Mouse (Mus musculus) intestine, postnatal 0 days (tissue): ENCODE results near the gene Tmem179b. TPM values are rescaled to one million over a fixed set of nuclear protein-coding genes. Genes with fewer than 3 reads are reported as not detected.

Experiments used
- ATAC-seq: fragments of 200-750 bp; cut with Nextera tagmentation; 2 replicates; pipeline ENCODE4 v1.8.0; 2017; ENCODE audit warnings: mild to moderate bottlenecking, moderate TSS enrichment, moderate library complexity
- H3K27ac ChIP-seq: fragments of 300-500 bp; sonication (generic); 2 replicates; pipeline ENCODE4 v1.5.1; 2014; ENCODE audit warnings: mild to moderate bottlenecking, low read depth, low read length, moderate library complexity
- H3K27me3 ChIP-seq: fragments of 300-500 bp; sonication (generic); replicated peaks from 2 replicates; pipeline ENCODE4 v1.6.1; 2014; ENCODE audit warnings: low read length, mixed read lengths; ENCODE audit not compliant: control insufficient read depth, insufficient read depth
- H3K36me3 ChIP-seq: fragments of 300-500 bp; sonication (generic); 2 replicates; pipeline ENCODE4 v1.6.1; 2014; ENCODE audit warnings: mild to moderate bottlenecking, moderate library complexity; ENCODE audit not compliant: control insufficient read depth, insufficient read depth
- H3K4me1 ChIP-seq: fragments of 300-500 bp; sonication (generic); replicated peaks from 2 replicates; pipeline ENCODE4 v1.6.1; 2014; ENCODE audit warnings: antibody characterized with exemption, low read length, mixed read lengths; ENCODE audit not compliant: control insufficient read depth, insufficient read depth
- H3K4me2 ChIP-seq: fragments of 300-500 bp; sonication (generic); replicated peaks from 2 replicates; pipeline ENCODE4 v1.6.1; 2014; ENCODE audit warnings: low read depth, mild to moderate bottlenecking, moderate library complexity
- H3K4me3 ChIP-seq: fragments of 300-500 bp; sonication (generic); 2 replicates; pipeline ENCODE4 v1.5.1; 2014; ENCODE audit warnings: low read depth, low read length
- H3K9ac ChIP-seq: fragments of 300-500 bp; sonication (generic); 2 replicates; pipeline ENCODE4 v1.6.1; 2014; ENCODE audit warnings: mild to moderate bottlenecking, low read depth, low read length
- H3K9me3 ChIP-seq: fragments of 300-500 bp; sonication (generic); 2 replicates; pipeline ENCODE4 v1.6.1; 2016; ENCODE audit warnings: mixed run types; ENCODE audit not compliant: control insufficient read depth
- CTCF ChIP-seq: sonication (generic); IDR thresholded peaks from 2 replicates; pipeline ENCODE4 v1.5.1; 2016; ENCODE audit warnings: low read depth, mild to moderate bottlenecking, control low read depth, antibody characterized with exemption, moderate library complexity
- WGBS: fragments of 180-500 bp; shearing (Covaris S2); extraction: QIAGEN DNeasy Blood & Tissue Kit; methylation state at CpG from one replicate; pipeline ENCODE4 v1.1.7; 2014; 5-methylcytosine and 5-hydroxymethylcytosine counted together
- polyA plus RNA-seq: library from polyadenylated mRNA; unstranded; fragments of >200 nt; fragmentation: Nextera tagmentation; extraction: Ambion mirVana; gene quantifications from 2 replicates; pipeline ENCODE4 v1.2.1, GENCODE M21; 2015

Gene Tmem179b
- polyA plus RNA-seq, 1 experiment from 2014 or later: 97.4 TPM

DNA sequence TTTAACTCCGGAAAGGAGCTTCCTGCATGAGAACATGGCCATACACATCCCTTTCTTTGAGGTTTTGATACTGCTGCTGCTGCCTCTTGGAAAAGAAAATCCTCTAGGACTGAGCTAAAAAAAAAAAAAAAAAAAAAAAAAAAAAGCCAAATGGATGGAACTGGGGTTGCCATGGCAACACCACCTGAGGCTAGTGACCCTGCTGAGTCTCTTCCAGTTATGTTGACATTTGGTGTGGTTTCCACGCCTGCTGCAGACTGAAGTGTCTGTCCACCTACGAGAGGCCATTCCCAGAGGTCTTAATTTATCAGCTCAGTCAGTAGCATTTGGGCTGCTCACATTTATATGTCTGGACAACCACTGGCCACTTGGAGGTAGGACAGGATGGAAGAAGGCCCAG is 14.3 kb upstream of the Tmem179b start:
- Histone ChIP-seq H3K36me3 (peaks cover 12% of the 10 kb centered on the region), H3K27ac (no peak overlapping the region), H3K4me2 (no peak overlapping the region), H3K9ac (no peak overlapping the region), H3K27me3 (no peaks in the 10 kb centered on the region), H3K4me3 (no peak overlapping the region), H3K9me3 (no peaks in the 10 kb centered on the region), H3K4me1 (no peaks in the 10 kb centered on the region)
- WGBS: 38% methylated on average over 3 of the region's 3 CpGs
- ATAC-seq: no peak
- TF ChIP-seq CTCF: no peak

GRCm38 (mm10) chr19:8786008-8786781 is 11.9 kb upstream of the Tmem179b start, which contains the start of gene Taf6l:
TSS of gene Taf6l (minus strand) at chr19:8786417.
- Histone ChIP-seq H3K4me1 (no peaks in the 10 kb centered on the region), H3K27ac (peak within 1 kb of the TSS; percentile 47; the same call in 1 of the 2 replicates), H3K4me3 (peak within 1 kb of the TSS; percentile 61), H3K9ac (peak within 1 kb of the TSS; percentile 64), H3K27me3 (no peaks in the 10 kb centered on the region), H3K36me3 (peaks cover 17% of the 10 kb centered on the region), H3K4me2 (peak within 1 kb of the TSS; percentile 60), H3K9me3 (no peaks in the 10 kb centered on the region)
- 1% methylated on average over 32 of the region's 32 CpGs for WGBS
- peak; percentile 54 for TF ChIP-seq CTCF
- ATAC-seq: peak; percentile 100

DNA sequence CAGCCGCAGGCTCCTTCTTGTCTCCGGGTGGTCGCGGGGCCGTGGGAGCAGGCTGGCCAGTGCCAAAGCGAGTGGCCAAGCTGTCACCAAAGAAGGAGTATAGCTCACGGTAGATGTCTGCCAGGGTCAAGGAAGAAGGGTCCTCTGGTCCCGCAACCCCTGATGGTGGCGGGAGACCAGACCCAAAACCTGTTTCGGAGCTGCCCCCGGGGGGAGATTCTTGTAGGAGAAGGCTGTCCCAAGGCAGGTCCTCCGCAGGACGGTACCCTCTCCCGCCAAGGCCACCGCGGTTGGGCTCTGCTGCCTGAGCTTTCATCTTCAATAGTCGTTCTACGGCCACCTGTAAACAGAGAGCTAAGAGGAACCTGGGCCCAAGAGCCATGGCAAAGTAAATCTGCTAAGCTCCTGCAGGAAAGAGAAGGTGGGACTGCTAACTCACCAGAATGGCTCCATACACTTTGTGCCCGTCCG is 719 bp upstream of the Tmem179b start:
- no peaks in the 10 kb centered on the region; the same call in none of the 2 replicates for H3K36me3 ChIP-seq
- WGBS: 2% methylated on average over 20 of the region's 20 CpGs
- ATAC-seq: no peak

GRCm38 (mm10) chr19:8773409-8773808 is 858 bp downstream of the Tmem179b start:
- peaks cover 5% of the 10 kb centered on the region; the same call in 1 of the 2 replicates for H3K4me1 ChIP-seq
- no peaks in the 10 kb centered on the region for H3K27me3 ChIP-seq
- 36% methylated on average over 6 of the region's 6 CpGs for WGBS
- 0 out of 2 replicates have a peak overlapping the region, but pooled peaks have one; percentile 98 for H3K27ac ChIP-seq
- H3K4me3 ChIP-seq: peak overlapping the region; percentile 73
- TF ChIP-seq CTCF: no peak
- no peaks in the 10 kb centered on the region for H3K9me3 ChIP-seq
- H3K36me3 ChIP-seq: peaks cover 10% of the 10 kb centered on the region
- ATAC-seq: no peak
- H3K9ac ChIP-seq: peak overlapping the region; percentile 89
- H3K4me2 ChIP-seq: peak overlapping the region; percentile 96

More for the DNA sequence above, 719 bp upstream of the Tmem179b start:
- peak overlapping the region; percentile 73 for H3K4me3 ChIP-seq
- H3K9me3 ChIP-seq: no peaks in the 10 kb centered on the region
- peak overlapping the region; percentile 89 for H3K9ac ChIP-seq
- H3K27me3 ChIP-seq: no peaks in the 10 kb centered on the region
- no peak for TF ChIP-seq CTCF
- H3K27ac ChIP-seq: peak overlapping the region; percentile 98
- peaks cover 5% of the 10 kb centered on the region; the same call in 1 of the 2 replicates for H3K4me1 ChIP-seq
- H3K4me2 ChIP-seq: peak overlapping the region; percentile 96

GRCm38 (mm10) chr19:8772996-8773395 is 1.3 kb downstream of the Tmem179b start:
- peaks cover 14% of the 10 kb centered on the region for H3K36me3 ChIP-seq
- peak overlapping the region; percentile 73 for H3K4me3 ChIP-seq
- WGBS: 68% methylated on average over 5 of the region's 5 CpGs
- peak overlapping the region; percentile 96 for H3K4me2 ChIP-seq
- H3K4me1 ChIP-seq: peaks cover 5% of the 10 kb centered on the region; the same call in 1 of the 2 replicates
- no peaks in the 10 kb centered on the region for H3K9me3 ChIP-seq
- no peak for TF ChIP-seq CTCF
- peak overlapping the region; percentile 89; the same call in 1 of the 2 replicates for H3K9ac ChIP-seq
- H3K27me3 ChIP-seq: no peaks in the 10 kb centered on the region
- no peak overlapping the region for H3K27ac ChIP-seq
- no peak for ATAC-seq

DNA sequence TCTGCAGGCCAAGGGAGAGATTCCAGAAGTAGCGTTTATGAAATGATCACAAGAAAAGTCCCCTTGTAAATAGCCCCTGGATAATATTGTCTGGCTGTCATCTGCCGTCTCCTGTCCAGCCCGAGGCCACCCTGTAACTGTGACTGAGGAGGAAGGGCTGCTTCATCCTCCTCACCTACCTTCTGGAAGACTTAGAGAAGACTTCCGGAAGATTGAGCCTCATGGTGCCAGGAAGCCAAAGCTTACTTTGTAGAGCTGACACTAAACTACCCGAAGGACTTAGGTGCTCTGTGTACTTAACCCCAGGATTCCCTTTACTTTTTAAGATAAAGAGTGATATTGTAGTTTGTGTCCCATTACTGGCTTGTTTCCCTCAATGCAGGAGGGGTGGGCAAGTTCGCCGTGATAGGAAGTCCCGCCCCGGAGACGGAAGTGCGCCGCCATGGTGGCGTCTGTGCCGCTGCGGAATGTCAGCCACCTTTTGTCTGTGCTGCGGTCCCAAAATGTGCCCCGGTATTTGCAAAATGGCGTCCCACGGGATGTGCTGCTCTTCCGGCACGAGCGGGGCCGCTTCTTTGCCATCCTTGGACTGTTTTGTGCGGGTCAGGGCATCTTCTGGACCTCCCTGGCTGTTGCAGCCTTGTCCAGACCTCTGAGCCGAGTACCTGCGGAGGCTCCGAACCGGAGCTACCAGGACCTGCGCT is 3.5 kb downstream of the Tmem179b start, which contains the start of gene Tmem223:
Tmem223 (plus strand) TSS at position 430 of the 704 bp plus-strand sequence.
- H3K36me3 ChIP-seq: peaks cover 37% of the 10 kb centered on the region
- TF ChIP-seq CTCF: peak; percentile 37
- WGBS: 15% methylated on average over 29 of the region's 29 CpGs

More for the DNA sequence above, 3.5 kb downstream of the Tmem179b start, which contains the start of gene Tmem223:
- Histone ChIP-seq H3K9ac (peak within 1 kb of the TSS; percentile 91), H3K4me1 (peaks cover 5% of the 10 kb centered on the region; the same call in 1 of the 2 replicates), H3K27ac (peak within 1 kb of the TSS; percentile 88), H3K27me3 (no peaks in the 10 kb centered on the region), H3K4me2 (peak within 1 kb of the TSS; percentile 77), H3K4me3 (peak within 1 kb of the TSS; percentile 83), H3K9me3 (no peaks in the 10 kb centered on the region)
- peak; percentile 46 for ATAC-seq
